Mouse (Mus musculus) small intestine, adult 2 months (tissue): Measurements from ENCODE around the gene Gast.

Experiments used
- CTCF ChIP-seq: fragments of 200-500 bp; IDR thresholded peaks from 2 replicates; pipeline ENCODE4 v1.5.1; 2012; ENCODE audit warnings: low read depth, mild to moderate bottlenecking, control low read depth, inconsistent platforms, low read length, moderate library complexity, mixed read lengths; ENCODE audit not compliant: insufficient replicate concordance, insufficient read length; ENCODE audit errors: extremely low read depth
- POLR2A ChIP-seq: fragments of 200-500 bp; IDR thresholded peaks from 2 replicates; pipeline ENCODE4 v1.6.1; 2012; ENCODE audit warnings: low read depth, mild to moderate bottlenecking, control low read depth, inconsistent platforms, low read length, moderate library complexity

- no peak for TF ChIP-seq POLR2A
- TF ChIP-seq CTCF = no peak
These were observed 21.1 kb downstream of the Gast start for GRCm38 (mm10) chr11:100355151-100355951.
